Mouse (Mus musculus): ENCODE measurements around the gene Kdm6a. TPM values are rescaled to one million over a fixed set of nuclear protein-coding genes. Genes with fewer than 3 reads are reported as not detected.

Kdm6a gene
- polyA plus RNA-seq, 1 experiment from 2014 or later, result 23.3 TPM

DNA sequence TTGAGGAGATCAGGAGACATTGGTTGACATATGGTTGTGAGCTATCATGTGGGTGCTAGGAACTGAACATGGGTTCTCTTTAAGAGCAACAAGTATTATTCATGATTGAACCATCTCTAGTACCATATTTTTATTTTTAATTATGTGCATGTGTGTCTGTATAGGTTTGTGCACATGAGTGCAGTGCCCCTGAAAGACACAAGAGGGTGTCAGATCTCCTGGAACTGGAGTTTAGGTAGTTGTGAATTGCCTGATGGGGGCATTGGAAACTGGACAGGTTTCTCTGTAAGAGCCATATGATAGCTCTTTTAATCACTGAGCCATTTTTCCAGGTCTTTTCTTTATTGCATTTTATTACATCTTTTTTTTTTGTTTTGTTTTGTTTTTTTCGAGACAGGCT lies 6.6 kb downstream of the Kdm6a start:
- no peaks in the 10 kb centered on the region; the same call in none of the 2 replicates for H3K4me1 ChIP-seq (ENCODE audit: control insufficient read depth, low read depth, low read length)
- H3K4me2 ChIP-seq (ENCODE audit: low read depth, low read length), result no peak overlapping the region
- 87% methylated on average over 1 of the region's 1 CpGs for WGBS (ENCODE audit: insufficient replicate concordance)
- H3K36me3 ChIP-seq (ENCODE audit: control insufficient read depth, insufficient read depth), result no peaks in the 10 kb centered on the region
- no peaks in the 10 kb centered on the region for H3K9me3 ChIP-seq (replicated peaks; ENCODE audit: control insufficient read depth, low read length)
- no peak overlapping the region for H3K27ac ChIP-seq (ENCODE audit: low read length)
- no peak overlapping the region for H3K9ac ChIP-seq (ENCODE audit: low read depth, low read length)
- H3K27me3 ChIP-seq (ENCODE audit: control insufficient read depth, insufficient read depth, low read depth, low read length), result no peaks in the 10 kb centered on the region
- H3K4me3 ChIP-seq (ENCODE audit: low read depth, low read length), result no peak overlapping the region
- no peak for ATAC-seq (ENCODE audit: low read depth)

DNA sequence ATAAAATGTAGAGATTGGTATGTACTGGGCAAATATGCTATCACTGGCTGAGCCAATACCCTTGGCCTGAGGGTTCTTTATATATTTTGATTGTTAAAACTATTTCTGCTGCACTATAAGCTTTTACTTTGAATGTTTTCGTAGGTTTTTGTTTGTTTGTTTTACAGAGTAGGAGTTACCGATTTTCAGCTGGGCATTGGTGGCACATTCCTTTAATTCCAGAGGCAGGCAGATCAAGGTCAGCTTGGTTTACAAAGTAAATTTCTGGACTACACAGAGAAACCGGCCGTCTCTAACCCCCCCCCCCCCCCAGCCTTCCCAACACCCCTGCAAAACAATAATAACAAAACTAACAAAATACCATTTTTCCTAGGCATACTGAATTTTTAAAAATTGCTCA lies 12.5 kb downstream of the Kdm6a start:
- Histone ChIP-seq H3K4me1 (ENCODE audit: control insufficient read depth, low read depth, low read length) (peaks cover 5% of the 10 kb centered on the region), H3K4me3 (ENCODE audit: low read depth, low read length) (no peak overlapping the region), H3K36me3 (ENCODE audit: control insufficient read depth, insufficient read depth) (no peaks in the 10 kb centered on the region), H3K9me3 (replicated peaks; ENCODE audit: control insufficient read depth, low read length) (no peaks in the 10 kb centered on the region), H3K27ac (ENCODE audit: low read length) (no peak overlapping the region), H3K4me2 (ENCODE audit: low read depth, low read length) (no peak overlapping the region), H3K27me3 (ENCODE audit: control insufficient read depth, insufficient read depth, low read depth, low read length) (no peaks in the 10 kb centered on the region), H3K9ac (ENCODE audit: low read depth, low read length) (no peak overlapping the region)
- 53% methylated on average over 4 of the region's 4 CpGs for WGBS (ENCODE audit: insufficient replicate concordance)
- no peak for ATAC-seq (ENCODE audit: low read depth)

DNA sequence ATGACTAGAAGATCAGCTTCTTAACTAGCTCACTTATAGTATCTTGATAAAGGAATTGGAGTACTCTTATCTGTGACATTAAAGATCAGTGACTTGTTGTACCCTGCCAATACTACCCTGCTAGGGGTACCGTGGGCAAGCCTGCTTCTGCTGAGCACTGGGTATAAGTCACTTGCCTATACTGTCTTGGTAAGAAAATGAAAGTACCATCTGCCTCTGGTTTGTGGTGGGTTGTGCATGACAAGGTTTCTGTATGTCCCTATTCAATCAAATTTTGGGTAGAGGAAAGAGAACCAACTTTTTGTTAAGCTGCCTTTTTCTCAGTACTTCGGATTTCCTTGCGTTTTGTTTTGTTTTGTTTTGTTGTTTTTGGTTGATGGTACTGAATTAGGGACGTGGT lies 15.4 kb downstream of the Kdm6a start:
- no peak overlapping the region for H3K27ac ChIP-seq (ENCODE audit: low read length)
- no peaks in the 10 kb centered on the region for H3K36me3 ChIP-seq (ENCODE audit: control insufficient read depth, insufficient read depth)
- no peak overlapping the region for H3K4me2 ChIP-seq (ENCODE audit: low read depth, low read length)
- H3K27me3 ChIP-seq (ENCODE audit: control insufficient read depth, insufficient read depth, low read depth, low read length), result no peaks in the 10 kb centered on the region
- no peak overlapping the region for H3K9ac ChIP-seq (ENCODE audit: low read depth, low read length)
- no peak for ATAC-seq (ENCODE audit: low read depth)
- H3K4me3 ChIP-seq (ENCODE audit: low read depth, low read length), result no peak overlapping the region
- WGBS (ENCODE audit: insufficient replicate concordance), result 73% methylated on average over 4 of the region's 4 CpGs
- H3K9me3 ChIP-seq (replicated peaks; ENCODE audit: control insufficient read depth, low read length), result no peaks in the 10 kb centered on the region
- H3K4me1 ChIP-seq (ENCODE audit: control insufficient read depth, low read depth, low read length), result peaks cover 5% of the 10 kb centered on the region

DNA sequence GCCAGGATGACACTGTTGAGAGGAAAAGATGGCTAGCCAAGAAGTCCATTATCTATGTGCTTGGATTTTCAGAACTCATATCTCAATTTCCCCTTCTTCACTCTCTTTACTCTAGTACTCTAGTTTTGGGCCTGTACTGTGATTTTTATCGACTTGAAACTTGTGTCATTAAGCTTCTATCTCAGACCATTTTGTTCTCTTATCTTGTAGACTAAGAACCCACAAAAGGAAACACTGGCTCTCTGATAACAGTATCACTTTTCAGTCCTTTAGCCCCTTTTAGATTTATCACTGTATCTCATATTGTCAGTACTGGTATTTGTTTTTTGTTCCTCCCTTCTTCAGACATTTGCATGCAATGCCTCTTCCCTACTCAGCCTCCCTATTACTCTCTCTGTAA lies 17.1 kb downstream of the Kdm6a start:
- WGBS (ENCODE audit: insufficient replicate concordance), result 3% methylated on average over 1 of the region's 1 CpGs
- no peaks in the 10 kb centered on the region for H3K9me3 ChIP-seq (replicated peaks; ENCODE audit: control insufficient read depth, low read length)
- H3K27ac ChIP-seq (ENCODE audit: low read length), result no peak overlapping the region
- H3K4me2 ChIP-seq (ENCODE audit: low read depth, low read length), result no peak overlapping the region
- H3K36me3 ChIP-seq (ENCODE audit: control insufficient read depth, insufficient read depth), result no peaks in the 10 kb centered on the region
- H3K27me3 ChIP-seq (ENCODE audit: control insufficient read depth, insufficient read depth, low read depth, low read length), result no peaks in the 10 kb centered on the region
- H3K4me3 ChIP-seq (ENCODE audit: low read depth, low read length), result no peak overlapping the region
- peak; percentile 55 for ATAC-seq (ENCODE audit: low read depth)
- no peak overlapping the region for H3K9ac ChIP-seq (ENCODE audit: low read depth, low read length)
- H3K4me1 ChIP-seq (ENCODE audit: control insufficient read depth, low read depth, low read length), result peaks cover 5% of the 10 kb centered on the region

DNA sequence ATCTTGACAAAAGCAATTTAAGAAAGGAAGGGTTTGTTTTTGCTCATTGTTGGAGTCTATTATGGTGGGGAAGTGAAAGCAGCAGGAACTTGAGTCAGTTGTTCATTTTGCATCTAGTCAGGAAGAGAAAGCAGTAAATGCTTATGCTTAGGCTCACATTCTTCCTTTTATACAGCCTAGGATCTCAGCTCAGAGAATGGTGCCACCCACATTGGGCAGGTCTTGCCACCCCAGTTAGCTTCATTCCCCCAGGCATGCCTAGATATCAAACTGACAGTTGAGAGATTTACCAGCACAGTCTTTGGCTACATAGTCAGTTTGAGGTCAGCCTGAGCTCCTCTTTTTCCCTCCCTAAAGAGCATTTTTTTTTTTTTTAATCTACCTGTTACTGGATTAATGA lies 24.8 kb downstream of the Kdm6a start:
- no peak overlapping the region for H3K27ac ChIP-seq (ENCODE audit: low read length)
- no peaks in the 10 kb centered on the region for H3K27me3 ChIP-seq (ENCODE audit: control insufficient read depth, insufficient read depth, low read depth, low read length)
- no peak overlapping the region for H3K4me3 ChIP-seq (ENCODE audit: low read depth, low read length)
- H3K4me1 ChIP-seq (ENCODE audit: control insufficient read depth, low read depth, low read length), result peaks cover 4% of the 10 kb centered on the region
- H3K36me3 ChIP-seq (ENCODE audit: control insufficient read depth, insufficient read depth), result no peaks in the 10 kb centered on the region
- no peaks in the 10 kb centered on the region for H3K9me3 ChIP-seq (replicated peaks; ENCODE audit: control insufficient read depth, low read length)
- ATAC-seq (ENCODE audit: low read depth), result no peak
- no peak overlapping the region for H3K9ac ChIP-seq (ENCODE audit: low read depth, low read length)
- H3K4me2 ChIP-seq (ENCODE audit: low read depth, low read length), result no peak overlapping the region

DNA sequence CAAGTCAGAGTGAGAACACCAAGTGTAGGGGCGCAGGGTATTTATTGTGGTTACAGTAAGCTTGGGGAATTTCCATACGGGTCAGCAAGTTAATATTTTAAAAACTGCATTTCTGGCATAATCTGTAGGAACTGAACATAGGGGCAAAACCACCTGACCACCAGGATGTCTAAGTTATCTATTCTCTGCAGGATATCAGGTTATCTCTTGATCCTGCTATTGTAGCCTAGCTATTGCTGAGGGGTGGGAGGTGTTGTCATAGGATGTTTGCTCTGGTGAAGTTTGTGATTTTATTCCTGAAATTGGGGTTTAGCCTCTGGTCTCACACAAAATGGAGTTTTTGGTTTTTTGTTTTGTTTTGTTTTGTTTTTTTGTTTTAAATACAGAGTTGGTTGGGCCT lies 25.9 kb downstream of the Kdm6a start:
- Histone ChIP-seq H3K4me2 (ENCODE audit: low read depth, low read length) (no peak overlapping the region), H3K36me3 (ENCODE audit: control insufficient read depth, insufficient read depth) (no peaks in the 10 kb centered on the region), H3K9ac (ENCODE audit: low read depth, low read length) (no peak overlapping the region), H3K27me3 (ENCODE audit: control insufficient read depth, insufficient read depth, low read depth, low read length) (no peaks in the 10 kb centered on the region), H3K9me3 (replicated peaks; ENCODE audit: control insufficient read depth, low read length) (no peaks in the 10 kb centered on the region), H3K27ac (ENCODE audit: low read length) (no peak overlapping the region), H3K4me3 (ENCODE audit: low read depth, low read length) (no peak overlapping the region), H3K4me1 (ENCODE audit: control insufficient read depth, low read depth, low read length) (peaks cover 4% of the 10 kb centered on the region)
- no peak for ATAC-seq (ENCODE audit: low read depth)
- WGBS (ENCODE audit: insufficient replicate concordance), result 51% methylated on average over 2 of the region's 2 CpGs

DNA sequence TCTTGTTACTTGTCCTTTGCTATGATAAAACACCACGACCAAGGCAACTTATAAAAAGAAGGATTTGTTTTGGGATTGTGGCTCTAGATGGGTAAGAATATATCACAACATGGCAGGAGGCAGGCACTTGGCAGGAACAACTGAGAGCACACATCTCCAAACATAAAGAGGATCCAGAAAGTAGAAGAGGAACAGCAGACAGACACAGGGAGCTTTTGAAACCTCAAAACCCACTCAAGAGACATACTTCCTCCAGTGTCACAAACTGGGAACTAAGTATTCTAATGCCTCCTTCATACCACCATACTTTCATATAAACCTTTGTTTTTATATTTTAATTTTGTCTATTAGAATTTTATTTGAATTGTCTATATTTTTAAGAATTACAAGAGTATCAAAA lies 77.2 kb downstream of the Kdm6a start:
- no peaks in the 10 kb centered on the region for H3K4me1 ChIP-seq (ENCODE audit: control insufficient read depth, low read depth, low read length)
- 71% methylated on average over 1 of the region's 1 CpGs for WGBS (ENCODE audit: insufficient replicate concordance)
- no peak overlapping the region for H3K9ac ChIP-seq (ENCODE audit: low read depth, low read length)
- no peak overlapping the region for H3K4me3 ChIP-seq (ENCODE audit: low read depth, low read length)
- H3K36me3 ChIP-seq (ENCODE audit: control insufficient read depth, insufficient read depth), result peaks cover 3% of the 10 kb centered on the region
- H3K4me2 ChIP-seq (ENCODE audit: low read depth, low read length), result no peak overlapping the region
- no peaks in the 10 kb centered on the region for H3K9me3 ChIP-seq (replicated peaks; ENCODE audit: control insufficient read depth, low read length)
- no peaks in the 10 kb centered on the region for H3K27me3 ChIP-seq (ENCODE audit: control insufficient read depth, insufficient read depth, low read depth, low read length)
- ATAC-seq (ENCODE audit: low read depth), result no peak
- no peak overlapping the region for H3K27ac ChIP-seq (ENCODE audit: low read length)

DNA sequence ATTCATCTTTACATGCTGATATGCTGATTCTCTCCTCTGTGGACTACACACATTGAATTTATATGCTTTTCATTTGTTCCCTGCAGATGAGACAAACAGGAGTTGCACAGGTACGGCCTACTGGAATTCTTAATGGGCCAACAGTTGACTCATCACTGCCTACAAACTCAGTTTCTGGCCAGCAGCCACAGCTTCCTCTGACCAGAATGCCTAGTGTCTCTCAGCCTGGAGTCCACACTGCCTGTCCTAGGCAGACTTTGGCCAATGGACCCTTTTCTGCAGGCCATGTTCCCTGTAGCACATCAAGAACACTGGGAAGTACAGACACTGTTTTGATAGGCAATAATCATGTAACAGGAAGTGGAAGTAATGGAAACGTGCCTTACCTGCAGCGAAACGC lies 88.2 kb downstream of the Kdm6a start:
- Histone ChIP-seq H3K4me1 (ENCODE audit: control insufficient read depth, low read depth, low read length) (no peaks in the 10 kb centered on the region), H3K36me3 (ENCODE audit: control insufficient read depth, insufficient read depth) (peaks cover 14% of the 10 kb centered on the region), H3K9ac (ENCODE audit: low read depth, low read length) (no peak overlapping the region), H3K9me3 (replicated peaks; ENCODE audit: control insufficient read depth, low read length) (no peaks in the 10 kb centered on the region), H3K27ac (ENCODE audit: low read length) (no peak overlapping the region), H3K4me3 (ENCODE audit: low read depth, low read length) (no peak overlapping the region), H3K4me2 (ENCODE audit: low read depth, low read length) (no peak overlapping the region), H3K27me3 (ENCODE audit: control insufficient read depth, insufficient read depth, low read depth, low read length) (no peaks in the 10 kb centered on the region)
- 90% methylated on average over 4 of the region's 4 CpGs for WGBS (ENCODE audit: insufficient replicate concordance)
- no peak for ATAC-seq (ENCODE audit: low read depth)

DNA sequence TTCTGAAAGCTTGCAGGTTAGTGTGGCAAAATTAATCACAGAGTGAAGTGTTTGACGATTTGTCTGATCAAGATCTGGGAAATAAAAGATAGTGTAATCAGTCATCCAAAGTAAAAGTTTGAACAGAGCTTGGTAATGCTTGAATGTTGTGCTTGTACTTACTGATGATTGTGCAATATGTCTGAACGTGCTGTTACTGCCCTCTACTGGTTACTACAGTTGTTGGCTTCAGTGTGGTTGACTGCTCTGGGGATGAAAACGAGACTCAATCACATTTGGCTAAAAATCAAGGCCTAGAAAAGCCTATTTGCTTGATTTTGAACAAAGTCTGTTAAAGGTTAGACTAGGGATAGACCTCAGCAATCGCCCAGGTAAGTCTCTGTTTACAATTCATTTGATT lies 92.4 kb downstream of the Kdm6a start:
- H3K4me2 ChIP-seq (ENCODE audit: low read depth, low read length), result no peak overlapping the region
- no peak overlapping the region for H3K9ac ChIP-seq (ENCODE audit: low read depth, low read length)
- no peaks in the 10 kb centered on the region for H3K27me3 ChIP-seq (ENCODE audit: control insufficient read depth, insufficient read depth, low read depth, low read length)
- ATAC-seq (ENCODE audit: low read depth), result no peak
- H3K27ac ChIP-seq (ENCODE audit: low read length), result no peak overlapping the region
- no peaks in the 10 kb centered on the region for H3K9me3 ChIP-seq (replicated peaks; ENCODE audit: control insufficient read depth, low read length)
- 31% methylated on average over 4 of the region's 4 CpGs for WGBS (ENCODE audit: insufficient replicate concordance)
- H3K4me3 ChIP-seq (ENCODE audit: low read depth, low read length), result no peak overlapping the region
- peaks cover 17% of the 10 kb centered on the region for H3K36me3 ChIP-seq (ENCODE audit: control insufficient read depth, insufficient read depth)
- no peaks in the 10 kb centered on the region for H3K4me1 ChIP-seq (ENCODE audit: control insufficient read depth, low read depth, low read length)

All from liver, embryonic 16.5 days (tissue).